Mouse (Mus musculus) olfactory bulb, adult 2 months (tissue): ENCODE measurements around the gene Nxn.

Source experiments
- CTCF ChIP-seq: fragments of 200-500 bp; IDR thresholded peaks from 2 replicates; pipeline ENCODE4 v1.5.1; 2012; ENCODE audit warnings: low read depth, mild to moderate bottlenecking, low read length, moderate library complexity; ENCODE audit not compliant: insufficient read depth
- POLR2A ChIP-seq: fragments of 200-500 bp; IDR thresholded peaks from 2 replicates; pipeline ENCODE4 v1.6.1; 2012; ENCODE audit warnings: mild to moderate bottlenecking, low read depth, low read length, moderate library complexity; ENCODE audit not compliant: insufficient read depth

- TF ChIP-seq CTCF (no peak), POLR2A (no peak)
These were observed 84.2 kb downstream of the Nxn start for GRCm38 (mm10) chr11:76314741-76315140.
